Mouse (Mus musculus) limb, embryonic 11.5 days (tissue): ENCODE data around the gene Ddx6. TPM values are rescaled to one million over a fixed set of nuclear protein-coding genes. Genes with fewer than 3 reads are reported as not detected.

Experiments
- ATAC-seq: fragments of 200-750 bp; cut with Nextera tagmentation; 2 replicates; pipeline ENCODE4 v1.8.0; 2017; ENCODE audit warnings: low read depth; ENCODE audit not compliant: insufficient number of reproducible peaks, low FRiP score, low TSS enrichment
- DNase-seq: peaks from one replicate; pipeline ENCODE4 v3.0.0-alpha.2; 2015; ENCODE audit warnings: low spot score
- H3K27ac ChIP-seq: fragments of 300-500 bp; sonication (generic); replicated peaks from 2 replicates; pipeline ENCODE4 v1.5.1; 2014; ENCODE audit warnings: low read depth, mild to moderate bottlenecking, low read length
- H3K27me3 ChIP-seq: fragments of 300-500 bp; sonication (generic); 2 replicates; pipeline ENCODE4 v1.6.1; 2014; ENCODE audit warnings: mild to moderate bottlenecking, low read length, mixed read lengths; ENCODE audit not compliant: control insufficient read depth, insufficient read depth
- H3K36me3 ChIP-seq: fragments of 300-500 bp; sonication (generic); 2 replicates; pipeline ENCODE4 v1.6.1; 2014; ENCODE audit warnings: mild to moderate bottlenecking, low read length, moderate library complexity, mixed read lengths; ENCODE audit not compliant: control insufficient read depth, insufficient read depth
- H3K4me1 ChIP-seq: fragments of 300-500 bp; sonication (generic); 2 replicates; pipeline ENCODE4 v1.6.1; 2014; ENCODE audit warnings: low read length, mixed read lengths; ENCODE audit not compliant: control insufficient read depth, insufficient read depth
- H3K4me2 ChIP-seq: fragments of 300-500 bp; sonication (generic); 2 replicates; pipeline ENCODE4 v1.6.1; 2014; ENCODE audit warnings: low read depth, mild to moderate bottlenecking, moderate library complexity; ENCODE audit not compliant: severe bottlenecking
- H3K4me3 ChIP-seq: fragments of 300-500 bp; sonication (generic); 2 replicates; pipeline ENCODE4 v1.5.1; 2014; ENCODE audit warnings: low read depth, low read length
- H3K9ac ChIP-seq: fragments of 300-500 bp; sonication (generic); 2 replicates; pipeline ENCODE4 v1.6.1; 2014; ENCODE audit warnings: mild to moderate bottlenecking, low read length
- H3K9me3 ChIP-seq: fragments of 300-500 bp; sonication (generic); 2 replicates; pipeline ENCODE4 v1.6.1; 2016; ENCODE audit warnings: low read length; ENCODE audit not compliant: control insufficient read depth
- WGBS: fragments of 180-500 bp; shearing (Covaris S2); extraction: QIAGEN DNeasy Blood & Tissue Kit; methylation state at CpG from one replicate; pipeline ENCODE4 v1.1.7; 2014; 5-methylcytosine and 5-hydroxymethylcytosine counted together
- polyA plus RNA-seq: library from polyadenylated mRNA; unstranded; fragments of >200 nt; fragmentation: Nextera tagmentation; extraction: Ambion mirVana; gene quantifications from 2 replicates; pipeline ENCODE4 v1.2.1, GENCODE M21; 2014

Ddx6 gene
- polyA plus RNA-seq, 1 experiment from 2014 or later = 16.1 TPM

GRCm38 (mm10) chr9:44588605-44589004 lies 16.1 kb upstream of the Ddx6 start:
- H3K9me3 ChIP-seq = peaks cover 7% of the 10 kb centered on the region; the same call in 1 of the 2 replicates
- no peak overlapping the region for H3K27ac ChIP-seq
- ATAC-seq = no peak
- 59% methylated on average over 9 of the region's 9 CpGs for WGBS
- no peak for DNase-seq
- no peaks in the 10 kb centered on the region for H3K4me1 ChIP-seq
- H3K9ac ChIP-seq = no peak overlapping the region
- no peak overlapping the region for H3K4me3 ChIP-seq
- no peaks in the 10 kb centered on the region for H3K27me3 ChIP-seq
- H3K36me3 ChIP-seq = no peaks in the 10 kb centered on the region
- no peak overlapping the region for H3K4me2 ChIP-seq

GRCm38 (mm10) chr9:44589095-44589494 lies 15.6 kb upstream of the Ddx6 start:
- DNase-seq (no peak), ATAC-seq (no peak)
- Histone ChIP-seq H3K9ac (no peak overlapping the region), H3K36me3 (no peaks in the 10 kb centered on the region), H3K27me3 (no peaks in the 10 kb centered on the region), H3K27ac (no peak overlapping the region), H3K9me3 (peaks cover 2% of the 10 kb centered on the region; the same call in 1 of the 2 replicates), H3K4me1 (no peaks in the 10 kb centered on the region), H3K4me2 (no peak overlapping the region), H3K4me3 (no peak overlapping the region)

GRCm38 (mm10) chr9:44590969-44591368 lies 13.7 kb upstream of the Ddx6 start:
- 21% methylated on average over 2 of the region's 2 CpGs for WGBS
- no peaks in the 10 kb centered on the region for H3K9me3 ChIP-seq
- no peaks in the 10 kb centered on the region for H3K36me3 ChIP-seq
- H3K4me3 ChIP-seq = no peak overlapping the region
- no peak overlapping the region for H3K9ac ChIP-seq
- H3K27ac ChIP-seq = no peak overlapping the region
- no peak for DNase-seq
- H3K27me3 ChIP-seq = no peaks in the 10 kb centered on the region
- H3K4me2 ChIP-seq = no peak overlapping the region
- H3K4me1 ChIP-seq = no peaks in the 10 kb centered on the region
- ATAC-seq = no peak

GRCm38 (mm10) chr9:44591595-44592188 lies 13.0 kb upstream of the Ddx6 start:
- 81% methylated on average over 7 of the region's 7 CpGs for WGBS

GRCm38 (mm10) chr9:44593221-44593620 lies 11.5 kb upstream of the Ddx6 start:
- H3K4me1 ChIP-seq = no peaks in the 10 kb centered on the region
- DNase-seq (no peak), ATAC-seq (no peak)
- H3K4me2 ChIP-seq = no peak overlapping the region
- H3K9me3 ChIP-seq = no peaks in the 10 kb centered on the region
- H3K4me3 ChIP-seq = no peak overlapping the region
- H3K27me3 ChIP-seq = no peaks in the 10 kb centered on the region
- no peaks in the 10 kb centered on the region for H3K36me3 ChIP-seq
- H3K9ac ChIP-seq = no peak overlapping the region
- WGBS = 83% methylated on average over 4 of the region's 4 CpGs
- H3K27ac ChIP-seq = no peak overlapping the region

More at GRCm38 (mm10) chr9:44591595-44592188, 13.0 kb upstream of the Ddx6 start:
- Histone ChIP-seq H3K36me3 (no peaks in the 10 kb centered on the region), H3K4me1 (no peaks in the 10 kb centered on the region), H3K27ac (no peak overlapping the region), H3K9me3 (no peaks in the 10 kb centered on the region), H3K4me3 (no peak overlapping the region), H3K4me2 (no peak overlapping the region), H3K9ac (no peak overlapping the region), H3K27me3 (no peaks in the 10 kb centered on the region)
- no peak for ATAC-seq
- no peak for DNase-seq

GRCm38 (mm10) chr9:44593886-44594285 lies 10.8 kb upstream of the Ddx6 start:
- Histone ChIP-seq H3K27ac (no peak overlapping the region), H3K27me3 (no peaks in the 10 kb centered on the region), H3K4me2 (no peak overlapping the region), H3K36me3 (no peaks in the 10 kb centered on the region), H3K4me3 (no peak overlapping the region), H3K9ac (no peak overlapping the region), H3K9me3 (no peaks in the 10 kb centered on the region), H3K4me1 (no peaks in the 10 kb centered on the region)
- DNase-seq (no peak), ATAC-seq (no peak)
- 92% methylated on average over 4 of the region's 4 CpGs for WGBS

GRCm38 (mm10) chr9:44594901-44595536 lies 9.7 kb upstream of the Ddx6 start:
- no peak overlapping the region for H3K4me3 ChIP-seq
- no peak for DNase-seq
- 88% methylated on average over 9 of the region's 9 CpGs for WGBS
- no peak for ATAC-seq
- 0 out of 2 replicates have a peak, but pooled peaks cover 5% of the 10 kb centered on the region for H3K4me1 ChIP-seq
- no peaks in the 10 kb centered on the region for H3K9me3 ChIP-seq
- no peak overlapping the region for H3K9ac ChIP-seq
- no peak overlapping the region for H3K4me2 ChIP-seq
- H3K36me3 ChIP-seq = no peaks in the 10 kb centered on the region
- H3K27ac ChIP-seq = no peak overlapping the region
- no peaks in the 10 kb centered on the region for H3K27me3 ChIP-seq

- H3K27me3 ChIP-seq = no peaks in the 10 kb centered on the region
- H3K36me3 ChIP-seq = no peaks in the 10 kb centered on the region
- 0 out of 2 replicates have a peak, but pooled peaks cover 5% of the 10 kb centered on the region for H3K4me1 ChIP-seq
- DNase-seq (no peak), ATAC-seq (no peak)
- H3K9me3 ChIP-seq = no peaks in the 10 kb centered on the region
- 82% methylated on average over 1 of the region's 1 CpGs for WGBS
- no peak overlapping the region for H3K4me3 ChIP-seq
- H3K27ac ChIP-seq = no peak overlapping the region
- H3K9ac ChIP-seq = no peak overlapping the region
- H3K4me2 ChIP-seq = no peak overlapping the region
Measured at GRCm38 (mm10) chr9:44595537-44595930, 9.2 kb upstream of the Ddx6 start.
